Mouse (Mus musculus): Measurements from ENCODE around the gene Gm5155.
"Not testable (repeated sequence)": the region's sequence is repeated elsewhere in the genome, so short reads cannot be mapped to it uniquely, and the experiment has no call there.

Gene Gm5155

DNA sequence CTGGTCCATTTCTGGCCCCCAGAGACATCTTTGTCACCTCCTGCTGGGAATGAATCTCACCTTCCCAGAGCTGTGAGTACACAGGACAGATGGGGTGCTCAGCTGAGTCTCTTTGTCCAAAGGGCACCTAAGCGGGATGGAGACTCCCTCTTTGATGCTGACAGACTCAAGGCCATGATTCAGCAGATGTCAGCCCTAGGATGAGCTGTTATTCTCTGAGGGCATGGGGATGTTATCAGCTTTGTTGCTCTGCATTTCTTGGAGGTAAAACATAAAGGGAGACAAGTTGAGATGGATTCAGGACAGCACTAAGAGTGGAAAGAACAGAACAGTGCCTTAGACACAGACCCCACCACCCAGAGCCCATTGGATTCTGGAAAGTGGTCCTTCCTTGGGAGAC, at the start of gene Gm5155:
Gene Gm5155, plus strand, starts transcription at position 301 of the 400 bp plus-strand sequence.
- DNase-seq (ENCODE audit: low spot score), result no peak

DNA sequence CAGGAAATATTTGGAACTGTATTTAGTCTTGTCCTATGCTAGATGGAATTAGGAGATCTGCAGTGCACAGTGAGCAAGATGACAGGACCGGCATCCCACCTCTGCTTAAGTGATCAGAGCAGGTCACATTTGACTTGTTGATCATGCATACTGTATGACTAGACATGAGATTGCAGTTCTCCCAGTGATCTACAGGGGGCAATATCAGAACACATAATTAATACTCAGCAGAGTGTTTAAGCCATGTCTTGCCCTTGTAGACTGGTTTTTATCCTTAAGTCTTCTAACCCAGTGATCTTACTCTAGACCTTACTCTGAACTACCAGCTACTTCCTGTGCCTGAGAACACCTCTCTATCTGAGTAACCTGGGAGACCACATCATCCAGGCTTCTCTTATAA, 791 bp upstream of the Gm5155 start:
- no peak for DNase-seq (ENCODE audit: low spot score)

DNA sequence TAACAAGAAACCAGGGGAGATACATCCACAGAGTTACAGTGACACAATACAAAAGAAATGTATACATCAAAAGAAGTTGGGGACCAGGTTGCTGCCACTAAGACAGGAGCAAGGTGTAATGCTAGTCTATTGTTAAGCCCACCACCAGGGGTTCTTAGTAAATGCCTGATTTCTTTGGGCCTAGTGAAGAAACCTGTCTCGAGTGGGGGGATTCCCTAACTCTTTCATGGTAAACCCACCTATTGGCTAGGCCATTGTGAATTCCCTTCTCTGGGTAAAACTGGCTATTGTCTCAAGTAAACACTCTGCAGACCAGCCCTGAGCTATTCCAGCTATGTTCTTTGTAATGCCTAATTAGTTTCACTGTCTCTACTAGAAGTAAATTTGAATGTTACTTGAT, 23.8 kb downstream of the Gm5155 start:
- not testable (repeated sequence) for DNase-seq (ENCODE audit: low spot score)

DNA sequence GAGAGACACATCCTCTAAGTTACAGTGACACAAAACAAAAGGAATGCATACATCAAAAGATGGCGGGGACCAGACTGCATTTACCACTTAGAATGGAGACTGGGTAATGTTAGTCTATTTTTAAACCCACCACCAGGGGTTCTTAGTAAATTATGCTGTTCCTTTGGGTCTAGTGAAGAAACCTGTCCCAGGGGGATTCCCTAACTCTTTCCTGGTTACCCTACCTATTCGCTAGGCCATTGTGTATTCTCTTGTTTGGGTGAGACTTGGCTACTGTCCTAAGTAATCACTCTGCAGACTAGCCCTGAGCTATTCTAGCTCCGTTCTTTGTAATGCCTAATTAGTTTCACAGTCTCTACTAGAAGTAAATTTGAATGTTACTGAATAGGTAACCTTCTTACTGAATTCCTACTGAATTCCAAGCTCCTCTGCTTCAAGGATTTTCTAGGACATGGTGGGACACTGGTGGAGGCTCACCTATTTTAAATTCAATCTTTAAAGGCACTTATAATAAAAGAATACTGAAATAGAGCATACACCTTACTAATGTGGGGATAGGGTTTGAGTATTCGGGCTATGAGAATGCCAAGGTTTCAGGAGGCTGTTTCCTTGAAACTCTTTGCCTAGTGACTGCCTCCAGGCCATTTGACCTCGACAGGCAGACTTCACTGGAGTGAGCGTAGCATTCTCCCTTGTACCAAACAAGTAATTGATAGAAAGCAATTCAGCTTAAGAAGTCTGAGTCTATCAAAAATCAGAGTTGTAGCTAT, 31.8 kb downstream of the Gm5155 start:
- no peak for DNase-seq (ENCODE audit: low spot score)

All from MN1 (cell line).